In genomic region chr11:109504977-109505376, GRCm38 (mm10) we compare ENCODE assay signal across 11 mouse cellular contexts. TPM values are rescaled to one million over a fixed set of nuclear protein-coding genes. Genes with fewer than 3 reads are reported as not detected.
DNase-seq lines count a peak whose midpoint lies in the region; ATAC-seq and TF ChIP-seq lines count a peak whose summit lies in the region.
"Had no signal": no experiment of that assay in that cellular context is flagged by ENCODE, and none has a peak within 500 bp of the region (broad histone marks: within the 10 kb centered on the region; RNA-seq: fewer than 3 reads in every experiment).

No protein-coding gene starts in this region.

- CTCF ChIA-PET in Patski (lab: Charles Lee), result no interaction called here

- no peaks in the 10 kb centered on the region for H3K9me3 ChIP-seq in forebrain, postnatal 0 days (ENCODE audit: low read length)
- H3K9me3 ChIP-seq: neural tube, embryonic 13.5 days had no signal

- no peak overlapping the region for H3K4me2 ChIP-seq in forebrain, postnatal 0 days (ENCODE audit: low read depth)
- H3K4me2 ChIP-seq: neural tube, embryonic 13.5 days had no signal

- TF ChIP-seq CTCF in Patski (IDR thresholded peaks at IDR 0.05), result no peak
- no peak for TF ChIP-seq CTCF in forebrain, postnatal 0 days (IDR thresholded peaks at IDR 0.05; ENCODE audit: low read depth)

- H3K4me3 ChIP-seq in forebrain, postnatal 0 days (ENCODE audit: low read depth, low read length), result no peak overlapping the region
- H3K4me3 ChIP-seq: neural tube, embryonic 13.5 days had no signal

- DNase-seq in heart, postnatal 10 days, result peak; percentile 52 to 54
- DNase-seq in heart, adult 8-10 months (ENCODE audit: low spot score), result no peak
- DNase-seq in Patski (ENCODE audit: low read depth, low spot score), result peak; percentile 15
- DNase-seq in cerebellum, adult 9-10 months, result peak; percentile 99
- DNase-seq in kidney, postnatal 14 days, result peak; percentile 71
- no peak for DNase-seq in natural killer cell, adult 2 months (ENCODE audit: low spot score in 2 of 2)
- DNase-seq in thymus, postnatal 14 days, result no peak
- no peak for DNase-seq in forebrain, postnatal 0 days
- DNase-seq: lung, adult 2 months had no signal

- intact Hi-C loops in heart, postnatal 10 days (cut with DNase I), result no loop called here

- ATAC-seq in Patski, result no peak
- no peak for ATAC-seq in forebrain, postnatal 0 days
- ATAC-seq: CD4-positive, CD25-positive, alpha-beta regulatory T cell, adult 4 months had no signal

- no peaks in the 10 kb centered on the region for H3K27me3 ChIP-seq in Patski
- no peaks in the 10 kb centered on the region for H3K27me3 ChIP-seq in forebrain, postnatal 0 days (ENCODE audit: insufficient read depth, low read length)
- H3K27me3 ChIP-seq: neural tube, embryonic 13.5 days had no signal

- no peaks in the 10 kb centered on the region for H3K36me3 ChIP-seq in forebrain, postnatal 0 days (ENCODE audit: insufficient read depth)
- H3K36me3 ChIP-seq: neural tube, embryonic 13.5 days had no signal

- POLR2A ChIA-PET in Patski (lab: Charles Lee), result no interaction called here

- no peaks in the 10 kb centered on the region for H3K4me1 ChIP-seq in forebrain, postnatal 0 days (ENCODE audit: insufficient read depth)

- H3K27ac ChIP-seq in forebrain, postnatal 0 days (ENCODE audit: low read depth, low read length), result no peak overlapping the region
- H3K27ac ChIP-seq: neural tube, embryonic 13.5 days had no signal

- WGBS in forebrain, postnatal 0 days, result 41% methylated on average over 9 of the region's 9 CpGs

- in situ Hi-C loops in Patski (cut with MboI; ENCODE audit: low pct_unique_long_range_greater_than_20kb), result no loop called here

- H3K9ac ChIP-seq in forebrain, postnatal 0 days, result no peak overlapping the region
- H3K9ac ChIP-seq: neural tube, embryonic 13.5 days had no signal

RNA-seq across cellular contexts. Expression of gene Slc16a6, which starts 31.6 kb away (rescaled TPM):
- 10 to 100 TPM; 13.9 to 14.6 TPM for total RNA-seq in heart, postnatal 10 days (2021)
- 10 to 100 TPM in 2 of 4 experiments, 1 to 10 TPM in 2; 6.4 to 12.9 (median 10.0) TPM for total RNA-seq in heart, adult 8-10 months (2022)
- 1.2 TPM for polyA plus RNA-seq in Patski (2021)
- total RNA-seq in forebrain, postnatal 0 days (2014; rRNA removed), result 6.8 and 9.8 TPM in 2 replicates
- polyA plus RNA-seq in forebrain, postnatal 0 days (2015; fragmentation: Nextera tagmentation; extraction: Ambion mirVana), result 5.4 and 6.9 TPM in 2 replicates

RNA-seq across cellular contexts. Expression of gene Arsg, which starts 31.8 kb away (rescaled TPM):
- total RNA-seq in heart, postnatal 10 days (2021), result 1 to 10 TPM; 4.3 to 4.4 TPM
- total RNA-seq in heart, adult 8-10 months (2022), result 1 to 10 TPM in 3 of 4 experiments, under 1 TPM in 1; 0.87 to 2.7 (median 1.8) TPM
- polyA plus RNA-seq in Patski (2021), result 1.1 TPM
- total RNA-seq in forebrain, postnatal 0 days (2014; rRNA removed), result 5.3 and 6.5 TPM in 2 replicates
- polyA plus RNA-seq in forebrain, postnatal 0 days (2015; fragmentation: Nextera tagmentation; extraction: Ambion mirVana), result 6.9 and 7.8 TPM in 2 replicates

Comparison
In these comparisons a context has a peak if more than half of its experiments do, and no peak if none do; other contexts are left out.
1. DNase-seq: peak in heart, postnatal 10 days (2 of 2), Patski (single experiment), cerebellum, adult 9-10 months (single experiment) and kidney, postnatal 14 days (single experiment); none in heart, adult 8-10 months (single experiment), natural killer cell, adult 2 months (0 of 2), thymus, postnatal 14 days (single experiment) and forebrain, postnatal 0 days (single experiment).